Mouse (Mus musculus) small intestine, adult 2 months (tissue): ENCODE results near the gene Enpp7.

Source experiments
- CTCF ChIP-seq: fragments of 200-500 bp; IDR thresholded peaks from 2 replicates; pipeline ENCODE4 v1.5.1; 2012; ENCODE audit warnings: low read depth, mild to moderate bottlenecking, control low read depth, inconsistent platforms, low read length, moderate library complexity, mixed read lengths; ENCODE audit not compliant: insufficient replicate concordance, insufficient read length; ENCODE audit errors: extremely low read depth
- POLR2A ChIP-seq: fragments of 200-500 bp; IDR thresholded peaks from 2 replicates; pipeline ENCODE4 v1.6.1; 2012; ENCODE audit warnings: low read depth, mild to moderate bottlenecking, control low read depth, inconsistent platforms, low read length, moderate library complexity

GRCm38 (mm10) chr11:118971470-118972034 lies 16.4 kb upstream of the Enpp7 start:
- TF ChIP-seq CTCF: peak; percentile 82
- no peak for TF ChIP-seq POLR2A
